9 mouse cellular contexts compared by ENCODE assay signal in genomic region chr14:20724043-20724442, GRCm38 (mm10). TPM values are rescaled to one million over a fixed set of nuclear protein-coding genes. Genes with fewer than 3 reads are reported as not detected.
DNase-seq lines count a peak whose midpoint lies in the region; ATAC-seq lines count a peak whose summit lies in the region.
"Had no signal": no experiment of that assay in that cellular context is flagged by ENCODE, and none has a peak within 500 bp of the region (broad histone marks: within the 10 kb centered on the region; RNA-seq: fewer than 3 reads in every experiment).

No protein-coding gene starts in this region.

- H3K4me2 ChIP-seq in forebrain, embryonic 13.5 days: no peak overlapping the region
- no peak overlapping the region for H3K4me2 ChIP-seq in limb, embryonic 11.5 days (ENCODE audit: low read depth, severe bottlenecking)
- no peak overlapping the region for H3K4me2 ChIP-seq in neural tube, embryonic 14.5 days (ENCODE audit: low read depth, low read length)

- H3K36me3 ChIP-seq in forebrain, embryonic 13.5 days (ENCODE audit: poor library complexity, severe bottlenecking): peaks cover 94% of the 10 kb centered on the region
- peaks cover 57% of the 10 kb centered on the region for H3K36me3 ChIP-seq in limb, embryonic 11.5 days (ENCODE audit: control insufficient read depth, insufficient read depth, low read length)
- H3K36me3 ChIP-seq in neural tube, embryonic 14.5 days (ENCODE audit: control insufficient read depth, insufficient read depth, low read length): peaks cover 82% of the 10 kb centered on the region

- H3K4me1 ChIP-seq in forebrain, embryonic 13.5 days: no peaks in the 10 kb centered on the region
- H3K4me1 ChIP-seq in limb, embryonic 11.5 days (ENCODE audit: control insufficient read depth, insufficient read depth, low read length): no peaks in the 10 kb centered on the region
- H3K4me1 ChIP-seq in neural tube, embryonic 14.5 days (ENCODE audit: control insufficient read depth, insufficient read depth, low read length): no peaks in the 10 kb centered on the region

- H3K4me3 ChIP-seq in forebrain, embryonic 13.5 days: no peak overlapping the region
- no peak overlapping the region for H3K4me3 ChIP-seq in limb, embryonic 11.5 days (ENCODE audit: low read depth, low read length)
- H3K4me3 ChIP-seq in neural tube, embryonic 14.5 days (ENCODE audit: low read depth, low read length): no peak overlapping the region
- H3K4me3 ChIP-seq: myocyte had no signal

- peak; percentile 39; the same call in 1 of the 2 replicates for ATAC-seq in forebrain, embryonic 13.5 days
- peak; percentile 70 for ATAC-seq in inflammation-experienced regulatory T-cells, adult 6 months
- ATAC-seq in limb, embryonic 11.5 days (ENCODE audit: insufficient number of reproducible peaks, low FRiP score, low TSS enrichment, low read depth): no peak
- peak; percentile 52; the same call in 1 of the 2 replicates for ATAC-seq in neural tube, embryonic 14.5 days (ENCODE audit: low read depth)
- ATAC-seq in granulocyte monocyte progenitor cell, adult 5-6 weeks (replicated peaks; ENCODE audit: poor library complexity, severe bottlenecking): no peak; the same call in 1 of the 2 replicates

- 32% methylated on average over 5 of the region's 5 CpGs for WGBS in forebrain, embryonic 13.5 days
- 42% methylated on average over 5 of the region's 5 CpGs for WGBS in limb, embryonic 11.5 days
- 25% methylated on average over 5 of the region's 5 CpGs for WGBS in neural tube, embryonic 14.5 days

- H3K27me3 ChIP-seq in forebrain, embryonic 13.5 days: no peaks in the 10 kb centered on the region
- H3K27me3 ChIP-seq in limb, embryonic 11.5 days (ENCODE audit: control insufficient read depth, insufficient read depth, low read length): no peaks in the 10 kb centered on the region
- no peaks in the 10 kb centered on the region for H3K27me3 ChIP-seq in neural tube, embryonic 14.5 days (ENCODE audit: control insufficient read depth, insufficient read depth, low read length)

- H3K27ac ChIP-seq in forebrain, embryonic 13.5 days: no peak overlapping the region
- H3K27ac ChIP-seq in limb, embryonic 11.5 days (replicated peaks; ENCODE audit: low read depth, low read length): no peak overlapping the region
- H3K27ac ChIP-seq in neural tube, embryonic 14.5 days (ENCODE audit: low read depth, low read length): no peak overlapping the region

- DNase-seq in urinary bladder, postnatal 14 days (ENCODE audit: low spot score): peak; percentile 68
- DNase-seq in urinary bladder, adult 2 months (ENCODE audit: low spot score): no peak
- DNase-seq in brain, adult 2 months (ENCODE audit: low read depth, low spot score): peak; percentile 80
- peak; percentile 77 for DNase-seq in limb, embryonic 11.5 days (ENCODE audit: low spot score)

- no peaks in the 10 kb centered on the region for H3K9me3 ChIP-seq in forebrain, embryonic 13.5 days (replicated peaks)
- no peaks in the 10 kb centered on the region for H3K9me3 ChIP-seq in limb, embryonic 11.5 days (ENCODE audit: control insufficient read depth, low read length)
- no peaks in the 10 kb centered on the region for H3K9me3 ChIP-seq in neural tube, embryonic 14.5 days (ENCODE audit: control insufficient read depth, low read length)

- H3K9ac ChIP-seq in forebrain, embryonic 13.5 days: no peak overlapping the region
- no peak overlapping the region for H3K9ac ChIP-seq in limb, embryonic 11.5 days (ENCODE audit: low read length)
- H3K9ac ChIP-seq in neural tube, embryonic 14.5 days (replicated peaks; ENCODE audit: low read depth, low read length): no peak overlapping the region

RNA-seq across cellular contexts. Expression of gene Ndst2, which starts 10.3 kb away (rescaled TPM):
- 33.1 and 36.6 TPM in 2 replicates for polyA plus RNA-seq in urinary bladder, adult 2 months (2012; rRNA removed)
- 14.0 and 18.3 TPM in 2 replicates for polyA plus RNA-seq in forebrain, embryonic 13.5 days (2015; fragmentation: Nextera tagmentation; extraction: Ambion mirVana)
- polyA plus RNA-seq in inflammation-experienced regulatory T-cells, adult 6 months (2017; shearing (Covaris generic)): 10 to 100 TPM in 2 of 3 experiments, 1 to 10 TPM in 1; 7.4 to 14.6 (median 12.3) TPM
- 25.6 and 33.4 TPM in 2 replicates for polyA plus RNA-seq in limb, embryonic 11.5 days (2014; fragmentation: Nextera tagmentation; extraction: Ambion mirVana)
- 17.7 and 17.8 TPM in 2 replicates for polyA plus RNA-seq in neural tube, embryonic 14.5 days (2014; fragmentation: Nextera tagmentation; extraction: Ambion mirVana)
- 24.5 and 27.8 TPM in 2 replicates for total RNA-seq in granulocyte monocyte progenitor cell, adult 5-6 weeks (2014; fragmentation: Nextera tagmentation)
- total RNA-seq in granulocyte monocyte progenitor cell, adult 5-6 weeks (2017): 6.2 and 7.2 TPM in 2 replicates

RNA-seq across cellular contexts. Expression of gene Zswim8, which starts 16.7 kb away (rescaled TPM):
- polyA plus RNA-seq in urinary bladder, adult 2 months (2012; rRNA removed): 120 and 121 TPM in 2 replicates
- polyA plus RNA-seq in forebrain, embryonic 13.5 days (2015; fragmentation: Nextera tagmentation; extraction: Ambion mirVana): 40.8 and 44.2 TPM in 2 replicates
- 10 to 100 TPM; 16.0 to 25.9 (median 24.3) TPM for polyA plus RNA-seq in inflammation-experienced regulatory T-cells, adult 6 months (2017; shearing (Covaris generic))
- 27.2 and 28.0 TPM in 2 replicates for polyA plus RNA-seq in limb, embryonic 11.5 days (2014; fragmentation: Nextera tagmentation; extraction: Ambion mirVana)
- 49.2 and 52.8 TPM in 2 replicates for polyA plus RNA-seq in neural tube, embryonic 14.5 days (2014; fragmentation: Nextera tagmentation; extraction: Ambion mirVana)
- total RNA-seq in granulocyte monocyte progenitor cell, adult 5-6 weeks (2014; fragmentation: Nextera tagmentation): 47.5 and 51.8 TPM in 2 replicates
- 21.1 and 23.2 TPM in 2 replicates for total RNA-seq in granulocyte monocyte progenitor cell, adult 5-6 weeks (2017)

RNA-seq across cellular contexts. Expression of gene Chchd1, which starts 21.2 kb away (rescaled TPM):
- polyA plus RNA-seq in urinary bladder, adult 2 months (2012; rRNA removed): 90.7 and 97.2 TPM in 2 replicates
- 235 and 281 TPM in 2 replicates for polyA plus RNA-seq in forebrain, embryonic 13.5 days (2015; fragmentation: Nextera tagmentation; extraction: Ambion mirVana)
- polyA plus RNA-seq in inflammation-experienced regulatory T-cells, adult 6 months (2017; shearing (Covaris generic)): 100 to 1,000 TPM; 136 to 163 (median 137) TPM
- 254 and 255 TPM in 2 replicates for polyA plus RNA-seq in limb, embryonic 11.5 days (2014; fragmentation: Nextera tagmentation; extraction: Ambion mirVana)
- 172 and 195 TPM in 2 replicates for polyA plus RNA-seq in neural tube, embryonic 14.5 days (2014; fragmentation: Nextera tagmentation; extraction: Ambion mirVana)
- total RNA-seq in granulocyte monocyte progenitor cell, adult 5-6 weeks (2014; fragmentation: Nextera tagmentation): 193 and 202 TPM in 2 replicates
- total RNA-seq in granulocyte monocyte progenitor cell, adult 5-6 weeks (2017): 130 and 186 TPM in 2 replicates

RNA-seq across cellular contexts. Expression of gene Fut11, which starts 29.3 kb away (rescaled TPM):
- 17.1 and 17.2 TPM in 2 replicates for polyA plus RNA-seq in urinary bladder, adult 2 months (2012; rRNA removed)
- polyA plus RNA-seq in forebrain, embryonic 13.5 days (2015; fragmentation: Nextera tagmentation; extraction: Ambion mirVana): 18.9 and 19.9 TPM in 2 replicates
- 1 to 10 TPM; 4.9 to 6.5 (median 6.3) TPM for polyA plus RNA-seq in inflammation-experienced regulatory T-cells, adult 6 months (2017; shearing (Covaris generic))
- polyA plus RNA-seq in limb, embryonic 11.5 days (2014; fragmentation: Nextera tagmentation; extraction: Ambion mirVana): 18.3 and 18.8 TPM in 2 replicates
- 20.0 and 30.6 TPM in 2 replicates for polyA plus RNA-seq in neural tube, embryonic 14.5 days (2014; fragmentation: Nextera tagmentation; extraction: Ambion mirVana)
- 9.0 and 9.3 TPM in 2 replicates for total RNA-seq in granulocyte monocyte progenitor cell, adult 5-6 weeks (2014; fragmentation: Nextera tagmentation)
- total RNA-seq in granulocyte monocyte progenitor cell, adult 5-6 weeks (2017): 7.5 and 9.3 TPM in 2 replicates

RNA-seq across cellular contexts. Expression of gene Sec24c, which starts 49.9 kb away (rescaled TPM):
- 87.1 and 90.1 TPM in 2 replicates for polyA plus RNA-seq in urinary bladder, adult 2 months (2012; rRNA removed)
- polyA plus RNA-seq in forebrain, embryonic 13.5 days (2015; fragmentation: Nextera tagmentation; extraction: Ambion mirVana): 75.9 and 84.7 TPM in 2 replicates
- polyA plus RNA-seq in inflammation-experienced regulatory T-cells, adult 6 months (2017; shearing (Covaris generic)): 100 to 1,000 TPM in 2 of 3 experiments, 10 to 100 TPM in 1; 99.7 to 119 (median 115) TPM
- 81.7 and 95.0 TPM in 2 replicates for polyA plus RNA-seq in limb, embryonic 11.5 days (2014; fragmentation: Nextera tagmentation; extraction: Ambion mirVana)
- polyA plus RNA-seq in neural tube, embryonic 14.5 days (2014; fragmentation: Nextera tagmentation; extraction: Ambion mirVana): 74.4 and 87.0 TPM in 2 replicates
- 102 and 121 TPM in 2 replicates for total RNA-seq in granulocyte monocyte progenitor cell, adult 5-6 weeks (2014; fragmentation: Nextera tagmentation)
- total RNA-seq in granulocyte monocyte progenitor cell, adult 5-6 weeks (2017): 88.3 and 103 TPM in 2 replicates

Comparison
In these comparisons a context has a peak if more than half of its experiments do, and no peak if none do; other contexts are left out.
1. ATAC-seq: peak in forebrain, embryonic 13.5 days (single experiment), inflammation-experienced regulatory T-cells, adult 6 months (single experiment) and neural tube, embryonic 14.5 days (single experiment); none in limb, embryonic 11.5 days (single experiment) and granulocyte monocyte progenitor cell, adult 5-6 weeks (single experiment).